Mouse (Mus musculus) embryonic facial prominence, embryonic 11.5 days (tissue): ENCODE measurements around the gene Arhgef15. TPM values are rescaled to one million over a fixed set of nuclear protein-coding genes. Genes with fewer than 3 reads are reported as not detected.

Source experiments
- ATAC-seq: fragments of 200-750 bp; cut with Nextera tagmentation; replicated peaks from 2 replicates; pipeline ENCODE4 v1.8.0; 2017; ENCODE audit warnings: low read depth; ENCODE audit not compliant: insufficient number of reproducible peaks, low FRiP score, low TSS enrichment
- DNase-seq: peaks from one replicate; pipeline ENCODE4 v3.0.0-alpha.2; 2015; ENCODE audit warnings: low spot score
- H3K27ac ChIP-seq: fragments of 300-500 bp; sonication (generic); replicated peaks from 2 replicates; pipeline ENCODE4 v1.5.1; 2014; ENCODE audit warnings: mild to moderate bottlenecking, low read depth, low read length, control low read depth
- H3K27me3 ChIP-seq: fragments of 300-500 bp; sonication (generic); 2 replicates; pipeline ENCODE4 v1.6.1; 2014; ENCODE audit warnings: mild to moderate bottlenecking, low read length, moderate library complexity, mixed read lengths; ENCODE audit not compliant: control insufficient read depth, insufficient read depth
- H3K36me3 ChIP-seq: fragments of 300-500 bp; sonication (generic); replicated peaks from 2 replicates; pipeline ENCODE4 v1.6.1; 2014; ENCODE audit warnings: low read depth, mild to moderate bottlenecking, low read length, moderate library complexity, mixed read lengths; ENCODE audit not compliant: control insufficient read depth, insufficient read depth
- H3K4me1 ChIP-seq: fragments of 300-500 bp; sonication (generic); 2 replicates; pipeline ENCODE4 v1.6.1; 2014; ENCODE audit warnings: low read length, mixed read lengths; ENCODE audit not compliant: control insufficient read depth, insufficient read depth
- H3K4me2 ChIP-seq: fragments of 300-500 bp; sonication (generic); 2 replicates; pipeline ENCODE4 v1.6.1; 2014; ENCODE audit warnings: low read depth, mild to moderate bottlenecking, control low read depth, low read length, moderate library complexity
- H3K4me3 ChIP-seq: fragments of 300-500 bp; sonication (generic); 2 replicates; pipeline ENCODE4 v1.5.1; 2014; ENCODE audit warnings: low read depth, low read length, control low read depth
- H3K9ac ChIP-seq: fragments of 300-500 bp; sonication (generic); replicated peaks from 2 replicates; pipeline ENCODE4 v1.6.1; 2014; ENCODE audit warnings: mild to moderate bottlenecking, control low read depth, low read length
- H3K9me3 ChIP-seq: fragments of 300-500 bp; sonication (generic); replicated peaks from 2 replicates; pipeline ENCODE4 v1.6.1; 2016; ENCODE audit warnings: mild to moderate bottlenecking, low read length, inconsistent platforms, mixed read lengths; ENCODE audit not compliant: control insufficient read depth
- WGBS: fragments of 180-500 bp; shearing (Covaris S2); extraction: QIAGEN DNeasy Blood & Tissue Kit; methylation state at CpG from one replicate; pipeline ENCODE4 v1.1.7; 2014; 5-methylcytosine and 5-hydroxymethylcytosine counted together
- polyA plus RNA-seq: library from polyadenylated mRNA; unstranded; fragments of >200 nt; fragmentation: Nextera tagmentation; extraction: Ambion mirVana; gene quantifications from 2 replicates; pipeline ENCODE4 v1.2.1, GENCODE M21; 2014

Arhgef15 gene
- polyA plus RNA-seq, 1 experiment from 2014 or later, result 4.5 TPM

DNA sequence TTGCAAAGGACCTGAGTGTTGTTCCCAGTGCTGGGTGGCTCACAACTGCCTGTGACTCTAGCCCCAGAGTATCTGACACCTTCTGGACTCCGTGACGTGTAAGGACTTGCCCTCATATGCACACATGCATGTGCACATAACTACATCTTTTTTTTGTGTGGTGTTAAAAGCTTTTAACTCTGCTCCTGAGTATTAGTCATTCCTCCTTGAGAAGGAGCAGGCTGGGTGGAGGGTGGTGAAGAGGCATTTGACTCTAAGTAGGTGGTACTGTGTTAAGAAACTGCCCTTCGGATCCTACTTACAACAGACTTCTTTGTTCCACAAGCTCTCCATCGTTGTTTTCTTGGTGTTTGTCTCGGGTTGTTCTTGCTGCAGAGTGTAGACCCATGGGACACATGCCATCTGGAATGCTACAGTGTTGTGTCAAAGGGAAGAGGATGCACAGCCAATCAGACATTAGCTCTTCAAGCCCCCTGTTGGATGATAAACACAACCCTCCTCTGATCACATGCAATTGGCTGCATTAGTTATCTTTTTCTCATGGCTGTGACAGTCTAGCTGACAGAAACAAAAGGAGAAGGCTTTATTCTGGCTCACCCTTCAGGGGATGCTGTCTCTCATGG, 23.3 kb downstream of the Arhgef15 start:
- H3K36me3 ChIP-seq, result no peaks in the 10 kb centered on the region
- no peaks in the 10 kb centered on the region for H3K4me1 ChIP-seq
- H3K9ac ChIP-seq, result no peak overlapping the region; the same call in 1 of the 2 replicates
- ATAC-seq (no peak), DNase-seq (no peak)
- H3K9me3 ChIP-seq, result no peaks in the 10 kb centered on the region
- WGBS, result 68% methylated on average over 5 of the region's 5 CpGs
- H3K27ac ChIP-seq, result no peak overlapping the region
- no peak overlapping the region for H3K4me3 ChIP-seq
- no peaks in the 10 kb centered on the region for H3K27me3 ChIP-seq
- H3K4me2 ChIP-seq, result no peak overlapping the region

GRCm38 (mm10) chr11:68929947-68930346, 27.3 kb downstream of the Arhgef15 start:
- no peaks in the 10 kb centered on the region for H3K4me1 ChIP-seq
- ATAC-seq (no peak), DNase-seq (no peak)
- no peaks in the 10 kb centered on the region for H3K36me3 ChIP-seq
- H3K4me3 ChIP-seq, result no peak overlapping the region
- H3K9ac ChIP-seq, result no peak overlapping the region
- 81% methylated on average over 6 of the region's 6 CpGs for WGBS
- no peaks in the 10 kb centered on the region for H3K9me3 ChIP-seq
- no peaks in the 10 kb centered on the region for H3K27me3 ChIP-seq
- H3K27ac ChIP-seq, result no peak overlapping the region
- H3K4me2 ChIP-seq, result no peak overlapping the region

DNA sequence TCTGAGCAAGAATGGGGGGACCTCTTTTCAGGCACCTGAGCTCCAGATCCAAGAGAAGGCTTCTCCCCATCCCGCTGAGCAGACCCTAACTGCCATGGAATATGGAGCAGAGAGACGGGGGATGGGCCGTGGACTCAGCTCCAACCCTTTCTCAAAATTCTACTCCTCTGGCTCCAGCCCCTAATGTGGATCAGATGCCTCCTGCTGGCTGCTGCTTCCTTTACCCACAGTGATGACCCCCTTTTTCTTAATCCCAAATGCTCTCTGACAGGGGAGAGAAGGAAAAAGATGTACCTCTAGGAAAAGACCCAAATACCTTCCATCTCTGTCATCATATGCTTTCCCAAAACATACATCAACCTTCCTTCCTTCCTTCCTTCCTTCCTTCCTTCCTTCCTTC, 30.3 kb downstream of the Arhgef15 start, which contains the start of gene Odf4:
Gene Odf4, minus strand, starts transcription at position 101 of the 400 bp plus-strand sequence.
- Histone ChIP-seq H3K4me1 (no peaks in the 10 kb centered on the region), H3K9ac (no peak within 1 kb of the TSS), H3K4me3 (no peak within 1 kb of the TSS), H3K27ac (no peak within 1 kb of the TSS), H3K36me3 (no peaks in the 10 kb centered on the region), H3K9me3 (no peaks in the 10 kb centered on the region), H3K27me3 (no peaks in the 10 kb centered on the region), H3K4me2 (no peak within 1 kb of the TSS)
- ATAC-seq (no peak), DNase-seq (no peak)
- 78% methylated on average over 3 of the region's 3 CpGs for WGBS

- H3K4me2 ChIP-seq, result no peak overlapping the region
- H3K4me1 ChIP-seq, result no peaks in the 10 kb centered on the region
- ATAC-seq, result no peak
- no peaks in the 10 kb centered on the region for H3K27me3 ChIP-seq
- no peak for DNase-seq
- no peak overlapping the region for H3K27ac ChIP-seq
- no peaks in the 10 kb centered on the region for H3K9me3 ChIP-seq
- H3K9ac ChIP-seq, result no peak overlapping the region
- H3K4me3 ChIP-seq, result no peak overlapping the region
- WGBS, result 85% methylated on average over 2 of the region's 2 CpGs
- H3K36me3 ChIP-seq, result no peaks in the 10 kb centered on the region
Measured at GRCm38 (mm10) chr11:68924749-68925148, 32.5 kb downstream of the Arhgef15 start.

- H3K27me3 ChIP-seq, result no peaks in the 10 kb centered on the region
- no peak overlapping the region for H3K9ac ChIP-seq
- no peak overlapping the region for H3K4me3 ChIP-seq
- H3K4me1 ChIP-seq, result no peaks in the 10 kb centered on the region
- H3K27ac ChIP-seq, result no peak overlapping the region
- no peaks in the 10 kb centered on the region for H3K36me3 ChIP-seq
- H3K4me2 ChIP-seq, result no peak overlapping the region
- H3K9me3 ChIP-seq, result no peaks in the 10 kb centered on the region
- DNase-seq (no peak), ATAC-seq (no peak)
- WGBS, result 51% methylated on average over 3 of the region's 3 CpGs
Measured at GRCm38 (mm10) chr11:68923191-68923590, 34.1 kb downstream of the Arhgef15 start.

DNA sequence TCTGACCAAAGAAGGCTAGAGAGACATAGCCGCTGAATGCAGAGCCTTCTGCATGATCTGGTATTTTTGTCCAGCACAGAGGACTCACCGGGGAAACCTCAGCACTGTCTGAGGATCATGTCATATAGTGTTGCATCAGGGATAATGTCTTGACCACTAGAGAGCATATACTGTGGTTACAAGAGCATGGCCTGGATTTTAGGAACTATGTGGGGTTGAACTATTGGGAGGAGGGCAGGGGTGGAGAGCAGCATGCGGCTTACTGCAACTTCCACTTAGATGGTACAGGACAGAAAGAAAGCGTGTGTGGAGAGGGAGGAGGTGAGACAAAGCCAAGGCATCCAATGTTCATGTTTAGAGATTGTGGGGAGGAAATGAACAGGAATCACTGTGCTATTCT, 42.7 kb downstream of the Arhgef15 start:
- WGBS, result 97% methylated on average over 4 of the region's 4 CpGs
- no peak for DNase-seq
- H3K27me3 ChIP-seq, result no peaks in the 10 kb centered on the region

DNA sequence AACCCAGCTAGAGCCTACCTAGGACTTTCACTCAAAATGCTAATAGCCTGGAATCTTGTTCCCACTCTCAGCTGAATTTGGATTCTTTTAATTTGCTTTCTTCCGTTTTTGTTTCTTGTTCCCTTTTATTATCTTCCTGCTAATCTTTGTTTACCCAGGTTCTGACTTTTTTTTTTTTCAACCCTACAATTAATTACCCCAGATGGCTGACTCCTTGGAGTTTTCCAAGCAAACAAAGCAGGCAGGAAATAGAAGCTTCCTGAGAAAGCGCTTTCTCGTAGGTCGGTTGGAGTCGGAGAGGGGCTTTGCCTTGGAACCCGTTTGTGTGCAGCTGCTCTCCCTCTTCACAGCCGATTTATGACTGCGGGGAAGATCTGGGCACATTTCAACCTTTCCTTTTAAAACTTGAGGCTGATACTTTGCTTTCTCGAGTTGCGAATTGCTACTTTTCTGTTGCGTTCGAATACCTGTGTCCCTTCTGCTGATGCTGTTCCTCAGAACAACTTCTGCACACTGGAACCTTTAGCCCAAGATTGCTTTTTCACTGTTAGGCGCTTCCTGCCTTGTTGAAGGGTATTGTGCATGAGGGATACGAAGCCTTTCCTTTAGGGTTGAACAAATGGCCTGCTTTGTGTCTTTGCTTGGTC, 45.6 kb downstream of the Arhgef15 start:
- H3K4me2 ChIP-seq, result no peak overlapping the region
- H3K27ac ChIP-seq, result no peak overlapping the region
- H3K4me3 ChIP-seq, result no peak overlapping the region
- H3K36me3 ChIP-seq, result no peaks in the 10 kb centered on the region; the same call in 1 of the 2 replicates
- H3K4me1 ChIP-seq, result no peaks in the 10 kb centered on the region
- no peaks in the 10 kb centered on the region for H3K9me3 ChIP-seq
- DNase-seq, result no peak
- WGBS, result 52% methylated on average over 14 of the region's 14 CpGs
- no peaks in the 10 kb centered on the region for H3K27me3 ChIP-seq
- no peak overlapping the region for H3K9ac ChIP-seq
- no peak for ATAC-seq

More for the DNA sequence above, 42.7 kb downstream of the Arhgef15 start:
- H3K9ac ChIP-seq, result no peak overlapping the region
- H3K36me3 ChIP-seq, result no peaks in the 10 kb centered on the region
- no peak overlapping the region for H3K27ac ChIP-seq
- no peak overlapping the region for H3K4me3 ChIP-seq
- ATAC-seq, result no peak
- no peaks in the 10 kb centered on the region for H3K9me3 ChIP-seq
- H3K4me1 ChIP-seq, result no peaks in the 10 kb centered on the region
- no peak overlapping the region for H3K4me2 ChIP-seq

DNA sequence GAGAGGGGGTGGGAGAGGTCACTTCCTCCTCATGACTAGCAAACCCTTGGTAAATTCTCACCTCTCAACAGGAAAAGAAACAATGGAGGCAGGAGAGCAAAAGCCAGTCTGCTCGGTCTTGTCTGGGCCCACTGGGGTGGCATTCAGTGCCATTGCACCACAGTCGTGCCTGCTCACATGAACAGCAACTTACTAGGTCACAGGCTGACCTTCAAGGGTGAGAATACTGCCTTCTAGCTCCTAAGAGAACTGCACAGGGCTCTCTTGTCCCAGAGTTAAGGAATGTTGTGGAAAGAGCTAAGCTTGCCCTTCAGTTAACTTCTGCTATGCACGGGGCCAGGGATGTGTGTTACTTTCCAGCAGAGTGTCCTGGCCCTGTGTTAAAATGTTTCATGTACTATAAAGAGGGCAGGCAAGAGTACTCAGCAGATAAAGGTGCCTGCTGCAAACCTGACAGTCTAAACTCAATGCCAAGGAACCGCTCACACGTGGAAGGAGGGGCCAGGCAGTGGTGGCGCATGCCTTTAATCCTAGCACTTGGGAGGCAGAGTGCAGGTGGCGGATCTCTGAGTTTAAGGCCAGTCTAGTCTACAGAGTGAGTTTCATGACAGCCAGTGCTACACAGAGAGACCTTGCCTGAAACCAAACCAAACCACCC, 48.3 kb downstream of the Arhgef15 start:
- H3K4me3 ChIP-seq, result no peak overlapping the region
- no peak overlapping the region; the same call in 1 of the 2 replicates for H3K9ac ChIP-seq
- H3K27ac ChIP-seq, result no peak overlapping the region
- no peaks in the 10 kb centered on the region for H3K27me3 ChIP-seq
- no peak for ATAC-seq
- no peak overlapping the region for H3K4me2 ChIP-seq
- no peaks in the 10 kb centered on the region for H3K4me1 ChIP-seq
- no peaks in the 10 kb centered on the region for H3K9me3 ChIP-seq
- H3K36me3 ChIP-seq, result peaks cover 8% of the 10 kb centered on the region
- no peak for DNase-seq
- 45% methylated on average over 7 of the region's 7 CpGs for WGBS
